Mouse (Mus musculus) 416B (cell line): ENCODE results near the gene Gsx2.

Experiments used
- DNase-seq: peaks from one replicate; pipeline ENCODE4 v3.0.0; 2011; ENCODE audit warnings: low read depth

The Gsx2 gene

DNA sequence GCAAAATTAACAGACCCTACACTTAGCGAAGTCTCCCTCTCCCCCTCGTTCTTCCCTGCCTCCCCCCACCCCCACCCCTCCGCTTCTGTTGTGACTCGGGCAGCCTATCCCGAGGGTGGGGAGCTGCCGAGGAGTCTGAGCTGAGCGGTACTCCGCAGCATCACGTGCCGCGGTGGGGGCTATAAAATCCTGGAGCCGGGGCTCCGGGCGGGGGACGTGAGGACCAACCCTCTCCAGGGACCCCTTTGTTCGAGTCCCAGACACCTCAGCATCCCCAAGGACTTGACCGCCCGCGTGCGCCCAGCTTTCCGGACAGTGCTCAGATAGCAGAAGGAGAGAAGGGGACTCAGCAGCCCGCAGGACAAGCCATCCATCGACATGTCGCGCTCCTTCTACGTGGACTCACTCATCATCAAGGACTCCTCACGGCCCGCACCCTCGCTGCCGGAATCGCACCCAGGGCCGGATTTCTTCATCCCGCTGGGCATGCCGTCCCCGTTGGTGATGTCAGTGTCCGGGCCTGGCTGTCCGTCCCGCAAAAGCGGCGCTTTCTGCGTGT lies at the start of gene Gsx2:
Gene Gsx2 (plus strand): TSS at position 219 of the 559 bp plus-strand sequence.
- DNase-seq = no peak

DNA sequence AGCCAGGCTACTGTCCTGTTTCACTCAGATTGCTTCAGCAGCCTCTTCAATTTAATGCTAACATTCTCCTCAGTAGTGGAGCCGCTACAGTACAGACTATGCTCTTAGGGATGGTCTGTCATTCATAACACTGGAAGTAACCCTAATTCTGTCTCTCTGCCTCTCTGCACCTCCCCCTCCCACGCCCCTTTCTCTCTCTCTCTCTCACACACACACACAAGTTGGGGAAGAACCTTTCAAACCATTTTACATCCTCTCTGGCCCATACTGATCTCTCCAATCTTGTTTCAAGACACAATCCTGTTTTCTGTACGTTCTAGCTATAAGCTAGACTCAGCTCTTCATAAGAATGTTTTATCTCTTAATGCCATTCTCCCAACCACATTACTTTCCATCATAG lies 39.9 kb upstream of the Gsx2 start:
- no peak for DNase-seq

DNA sequence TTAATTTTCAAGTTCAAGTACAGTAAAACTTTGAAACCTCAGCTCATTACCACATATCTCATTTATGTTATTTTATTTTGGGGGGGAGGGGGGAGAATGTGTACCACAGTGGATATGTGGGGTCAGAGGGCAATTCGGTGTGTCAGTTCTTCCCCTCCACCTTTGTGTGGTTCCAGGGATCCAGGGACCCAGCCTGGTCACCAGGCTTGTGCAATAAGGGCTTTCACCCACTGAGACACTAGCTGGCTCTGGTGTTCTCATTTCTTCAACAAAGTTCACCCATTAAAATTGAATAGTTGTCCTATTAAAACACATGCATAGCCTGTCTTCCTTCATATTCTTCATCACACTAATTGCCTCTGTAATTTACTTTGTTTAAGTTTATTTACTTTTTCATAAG lies 36.1 kb upstream of the Gsx2 start:
- DNase-seq = peak; percentile 23

DNA sequence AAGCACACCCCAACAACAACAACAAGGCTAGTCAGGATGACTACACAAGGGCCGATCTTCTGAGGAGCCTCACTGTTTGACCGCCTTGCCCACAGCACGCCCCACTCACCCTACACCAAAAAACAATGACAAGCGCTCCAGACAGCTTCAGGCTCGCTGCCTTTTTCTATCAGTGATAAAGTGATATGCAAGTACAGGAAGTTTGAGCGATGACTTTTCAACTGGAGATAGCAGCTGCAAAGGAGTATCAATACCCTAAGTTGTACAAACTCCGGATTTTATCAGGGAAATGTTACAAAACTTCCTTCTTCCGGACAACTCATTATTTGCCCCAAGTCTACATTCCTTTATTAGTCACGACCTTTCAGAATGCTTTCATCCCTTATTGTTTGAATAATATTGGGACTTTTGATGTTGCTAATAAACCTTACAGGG lies 32.4 kb upstream of the Gsx2 start:
- DNase-seq = peak; percentile 80

DNA sequence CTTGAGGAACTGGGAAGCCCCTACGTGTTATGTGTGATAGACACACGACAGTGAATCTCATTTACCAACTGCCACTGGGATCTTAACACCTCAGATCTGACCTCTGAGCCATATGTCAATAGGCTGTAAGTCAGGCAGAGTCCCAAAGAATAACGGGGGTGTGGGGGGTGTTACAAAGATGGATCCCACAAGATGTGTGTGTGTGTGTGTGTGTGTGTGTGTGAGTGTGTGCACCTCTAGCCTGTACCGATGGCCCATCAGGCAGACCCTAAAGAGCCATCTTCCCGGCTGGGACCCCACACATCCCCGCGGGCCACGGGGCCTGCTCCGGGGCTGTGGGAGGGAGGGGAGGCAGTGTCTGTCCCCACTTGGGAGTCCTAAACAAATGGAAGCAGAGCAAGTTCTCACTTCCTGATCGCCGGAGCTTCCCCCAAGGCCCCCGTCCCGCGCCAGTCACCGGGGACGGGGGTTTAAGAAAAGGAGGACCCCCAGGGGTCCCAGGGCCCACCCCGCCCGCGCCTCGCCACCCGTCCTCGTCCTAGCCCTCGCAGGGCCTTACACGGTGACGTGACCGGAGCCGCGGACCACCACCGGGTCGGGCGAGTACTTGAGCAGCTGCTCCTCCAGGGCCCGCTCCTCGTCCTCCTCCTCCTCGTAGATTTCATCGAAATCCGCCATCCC lies 31.6 kb upstream of the Gsx2 start:
- peak; percentile 60 for DNase-seq

DNA sequence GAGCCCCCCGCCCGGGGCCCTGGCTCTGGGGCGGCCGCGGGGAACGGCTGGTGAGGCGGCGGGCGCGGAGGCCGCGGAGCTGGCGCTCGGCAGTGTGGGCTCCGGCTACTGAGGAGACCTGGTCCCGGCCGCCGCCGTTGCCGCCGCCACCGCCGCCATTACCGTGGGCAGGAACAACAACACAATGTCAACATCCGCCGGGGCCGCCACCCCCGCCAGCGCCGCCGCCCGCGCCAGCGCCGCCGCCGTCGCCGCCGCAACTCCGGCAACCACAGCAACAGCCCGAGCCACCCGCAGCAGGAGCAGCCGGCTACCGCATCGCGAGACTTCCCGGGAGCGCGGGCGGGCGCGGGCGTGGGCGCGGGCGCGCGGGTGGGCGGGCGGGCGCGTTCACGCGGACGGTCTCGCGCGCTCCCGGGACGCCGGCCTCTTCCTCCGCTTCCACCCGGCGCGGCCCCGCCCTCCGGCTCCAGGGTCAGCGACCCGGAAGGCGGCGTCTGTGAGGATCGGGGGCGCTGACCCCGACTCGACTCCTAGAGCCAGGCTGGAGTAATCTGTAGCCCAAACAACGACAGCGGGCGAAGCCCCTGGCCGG lies 31.0 kb upstream of the Gsx2 start, which contains the start of gene Chic2:
Gene Chic2 (minus strand): TSS at position 465 of the 595 bp plus-strand sequence.
- peak; percentile 70 for DNase-seq

DNA sequence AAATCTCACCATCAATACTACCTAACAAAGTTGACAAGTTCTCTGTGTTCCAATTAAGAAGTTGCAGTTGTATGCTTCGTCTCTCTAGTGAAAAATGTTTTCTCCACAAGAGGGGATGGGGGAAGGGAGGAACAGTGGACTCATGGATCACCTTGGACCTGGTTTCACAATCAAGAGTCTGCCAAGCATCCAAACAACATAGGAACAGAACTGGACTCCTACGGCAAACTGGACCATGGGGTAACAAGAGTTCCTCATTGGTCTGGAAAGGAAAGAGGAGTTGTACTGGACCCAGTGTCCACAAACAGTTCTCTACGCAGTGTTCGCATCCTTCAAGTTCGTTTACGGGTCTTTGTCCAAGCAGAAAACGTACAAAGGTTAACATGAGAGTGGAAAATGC lies 30.0 kb upstream of the Gsx2 start:
- no peak for DNase-seq

DNA sequence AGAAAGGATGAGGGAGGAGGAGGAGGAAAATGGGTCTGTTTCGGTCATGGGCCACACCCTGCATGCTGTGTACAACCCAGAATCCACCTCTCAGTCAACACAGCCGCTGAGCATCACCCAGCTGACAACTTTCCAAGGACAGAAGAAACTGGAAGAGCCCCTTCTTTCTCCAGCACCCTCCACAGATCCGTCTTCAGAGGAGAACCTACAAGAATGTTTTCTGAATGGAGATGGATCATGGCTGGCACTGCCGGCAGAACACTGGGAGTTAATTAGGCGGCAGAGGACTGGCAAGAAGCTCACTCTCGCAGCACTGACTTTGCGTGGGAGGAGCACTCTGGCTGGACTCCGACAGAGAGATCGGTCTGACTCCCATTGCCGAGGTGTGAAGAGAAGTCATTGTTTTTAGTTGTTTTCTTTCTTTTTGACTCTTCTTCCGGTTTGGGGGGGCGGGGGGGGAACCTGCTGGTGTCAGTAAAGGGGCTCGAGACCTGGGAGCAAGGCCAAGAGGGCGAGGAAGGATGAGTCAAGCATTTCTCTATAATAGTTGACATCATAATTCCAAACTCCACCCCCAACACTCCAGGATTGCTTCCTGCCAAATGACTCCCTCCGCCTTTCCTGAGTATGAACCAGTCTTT lies 28.6 kb upstream of the Gsx2 start:
- DNase-seq = peak; percentile 27

DNA sequence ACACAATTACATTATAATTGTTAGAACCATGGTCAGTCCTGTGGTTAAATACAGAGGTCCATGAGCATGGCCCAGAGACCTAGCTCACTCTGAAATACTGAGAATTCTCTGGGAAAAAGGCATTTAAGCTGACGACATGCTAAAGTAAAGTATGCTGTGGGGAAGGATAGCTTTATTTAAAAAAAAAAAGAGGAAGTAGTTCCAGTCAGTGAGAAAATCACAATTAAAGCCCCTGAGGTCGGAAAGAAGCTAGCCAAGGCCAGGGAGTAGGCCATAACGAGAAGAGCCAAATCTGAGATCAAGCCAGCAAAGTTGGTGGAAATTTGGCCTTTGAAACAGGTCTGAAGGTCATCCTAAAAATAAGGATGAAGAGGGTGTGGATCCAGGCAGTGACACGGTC lies 24.3 kb upstream of the Gsx2 start:
- DNase-seq = no peak

DNA sequence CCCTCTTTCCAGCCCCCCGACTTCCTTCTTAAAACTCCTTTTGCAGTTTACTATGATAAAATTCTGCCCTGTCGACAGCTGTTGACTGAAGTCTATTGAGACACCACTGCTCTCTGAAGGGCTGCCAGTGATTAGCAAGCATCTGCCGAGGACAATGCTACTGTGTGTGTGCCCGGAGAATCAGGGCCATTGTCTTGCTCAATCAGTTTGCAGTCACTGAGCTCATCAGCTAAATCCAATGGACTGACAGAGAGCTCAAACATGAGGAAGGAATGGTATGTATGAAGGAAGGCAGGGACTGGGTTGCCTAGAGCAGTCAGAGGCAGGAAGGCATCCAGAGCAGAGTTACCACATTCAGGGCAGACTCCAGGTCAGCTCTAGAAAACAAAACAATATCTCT lies 12.2 kb upstream of the Gsx2 start:
- no peak for DNase-seq

DNA sequence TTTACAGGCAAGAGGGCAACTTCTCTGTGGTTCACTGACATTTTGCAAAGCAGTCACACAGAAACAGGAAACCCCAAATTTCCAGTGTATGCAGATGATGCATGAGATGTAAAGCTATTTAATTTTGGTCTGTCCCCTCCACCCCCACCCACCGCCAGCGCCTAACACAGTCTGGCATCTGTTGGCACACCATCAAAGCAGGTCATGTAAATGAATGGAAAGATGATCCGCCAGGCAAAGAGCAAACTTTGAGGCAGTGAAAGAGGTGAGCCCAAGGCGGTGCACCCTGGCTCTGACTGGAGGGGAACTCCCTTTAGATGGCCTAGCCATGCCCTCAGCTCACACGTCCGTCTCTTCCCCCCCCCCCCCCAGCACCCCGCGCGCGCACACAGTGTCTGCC lies 8.7 kb upstream of the Gsx2 start:
- peak; percentile 27 for DNase-seq

DNA sequence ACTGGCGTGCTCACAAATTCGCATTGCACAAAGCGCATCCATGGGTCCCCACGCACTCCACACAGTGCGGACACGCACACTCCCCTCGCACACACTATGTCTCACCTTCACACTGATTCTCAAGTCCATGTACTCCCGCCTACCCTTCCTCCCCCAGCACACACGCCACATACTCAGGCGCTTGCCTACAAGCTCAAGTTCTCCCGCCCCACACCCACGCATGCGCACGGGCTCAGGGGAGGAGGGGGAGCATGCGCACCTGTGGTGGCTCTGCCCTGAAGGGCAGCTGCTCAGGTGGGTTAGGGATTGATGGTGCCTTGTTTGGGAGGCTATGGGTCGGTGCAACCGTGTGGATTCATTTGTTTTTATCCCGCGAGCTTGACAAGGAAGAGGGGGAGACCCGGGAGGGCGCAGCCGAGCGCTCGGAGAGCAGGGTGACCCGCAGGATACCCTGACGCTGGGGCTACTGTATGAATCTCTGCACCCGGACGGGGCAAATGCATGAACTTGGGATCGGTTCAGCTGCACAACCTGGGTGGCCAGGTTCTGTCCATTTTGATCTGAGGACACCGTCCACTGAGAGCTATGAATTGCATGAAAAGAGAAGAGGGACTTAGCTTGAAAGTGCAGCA lies 8.2 kb upstream of the Gsx2 start:
- DNase-seq = no peak

DNA sequence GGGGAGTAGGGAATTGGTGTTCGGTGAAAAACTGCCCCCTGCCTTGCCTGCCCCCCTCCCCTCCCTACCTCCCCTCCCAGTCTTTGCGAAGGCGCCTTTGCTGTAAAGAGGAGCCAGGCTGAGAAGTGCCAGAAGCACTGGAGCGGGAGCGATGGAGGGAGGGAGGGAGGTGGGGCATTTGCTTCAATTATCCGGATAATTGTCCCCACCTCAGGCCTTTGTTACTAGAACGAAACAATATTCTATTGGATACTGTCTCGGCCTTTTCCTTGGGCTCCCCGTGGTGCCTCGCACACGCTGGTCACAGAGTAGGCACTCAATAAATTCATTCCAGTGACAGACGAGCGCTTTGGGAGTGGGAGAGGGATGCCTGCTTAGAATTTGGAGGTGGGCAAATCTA lies 5.3 kb upstream of the Gsx2 start:
- DNase-seq = no peak

DNA sequence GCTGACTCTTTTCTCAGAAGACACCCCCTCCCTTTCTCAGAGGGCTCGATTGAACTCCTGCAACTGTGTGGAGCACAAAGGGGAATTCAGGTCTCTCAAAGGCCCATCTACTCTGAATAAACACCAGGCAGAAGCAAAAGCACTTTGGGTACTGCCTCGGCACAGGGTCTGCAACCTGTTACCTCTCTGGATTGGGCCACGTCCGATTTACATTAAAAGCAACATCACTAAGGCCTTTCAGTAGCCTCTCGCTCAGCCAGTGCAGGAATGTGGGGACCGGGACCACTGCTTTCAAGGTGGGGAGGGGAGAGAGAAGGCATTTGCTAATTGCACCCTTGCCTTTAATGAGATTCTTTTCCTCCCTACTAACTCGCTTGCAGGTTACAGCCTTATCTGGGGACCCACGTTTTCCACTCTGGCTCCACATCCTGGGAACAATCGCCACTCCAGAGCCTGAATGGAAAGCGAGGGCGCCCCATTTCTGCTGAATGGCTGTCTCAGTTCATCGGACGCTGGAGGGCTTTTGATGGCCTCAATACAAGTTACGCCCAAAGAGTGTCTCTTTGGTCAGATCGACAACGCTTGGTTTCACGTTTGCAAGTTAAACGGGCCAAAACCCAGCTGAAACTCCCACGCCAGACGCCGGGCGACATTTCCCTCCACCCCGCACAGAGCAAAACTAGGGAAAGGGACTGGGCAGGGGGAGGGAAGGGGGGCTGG lies 4.6 kb upstream of the Gsx2 start:
- no peak for DNase-seq

DNA sequence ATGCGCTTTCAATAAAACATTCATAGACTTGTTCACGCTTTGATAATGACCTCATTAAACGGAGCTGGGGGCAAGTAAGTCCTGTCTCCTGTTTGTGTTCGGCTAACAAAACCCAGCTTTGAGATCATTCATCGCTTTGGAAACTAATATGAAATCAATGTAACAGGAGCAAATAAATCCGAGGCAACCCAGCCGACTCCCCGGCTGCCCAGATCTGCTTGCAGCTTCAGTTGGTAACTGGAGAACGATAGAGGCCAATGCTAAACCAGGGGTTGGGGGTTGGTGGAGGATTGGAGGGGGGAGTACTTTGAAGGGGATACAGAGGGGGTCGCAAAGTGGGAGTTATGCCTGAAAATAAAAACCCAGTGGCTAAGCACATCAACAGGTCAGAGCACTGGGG lies 3.5 kb upstream of the Gsx2 start:
- DNase-seq = no peak

DNA sequence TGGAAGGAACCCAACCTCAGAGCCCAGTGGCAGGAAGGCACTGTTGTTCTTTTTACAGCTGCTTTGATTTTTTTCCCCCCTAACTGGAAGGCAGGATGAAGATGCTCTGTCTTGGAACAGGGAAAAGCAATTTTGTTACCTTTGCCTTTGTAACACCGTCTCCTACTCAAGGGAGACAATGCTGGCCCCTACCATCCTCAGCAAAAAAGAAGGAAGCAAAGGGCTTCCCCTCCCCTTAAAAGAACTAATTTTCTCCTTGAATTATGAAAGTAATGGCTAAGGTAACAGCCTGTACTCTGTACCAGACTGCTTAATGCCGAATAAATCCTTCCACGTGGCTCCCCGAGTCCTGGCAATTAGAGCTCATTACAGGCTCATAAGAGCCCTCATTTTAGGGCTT lies 2.9 kb upstream of the Gsx2 start:
- DNase-seq = no peak

DNA sequence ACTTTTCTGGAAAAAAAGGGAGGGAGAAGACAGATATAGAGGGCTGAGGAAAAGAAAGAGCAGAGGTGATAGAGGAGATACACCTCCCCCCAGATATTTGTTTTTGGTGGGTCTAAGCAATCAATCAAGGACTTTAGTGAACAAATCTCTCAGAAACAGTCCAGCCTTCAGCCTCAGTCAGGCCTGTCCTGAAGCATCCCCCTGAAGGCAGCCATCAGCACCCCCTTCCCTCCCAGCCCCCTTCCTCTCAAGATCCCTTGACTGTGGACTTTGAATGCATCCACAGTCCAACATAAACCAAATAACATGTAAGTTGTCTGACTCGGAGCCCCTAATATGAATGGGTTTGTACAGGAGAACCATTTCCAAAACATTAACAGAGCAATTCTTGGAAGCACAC lies 2.2 kb upstream of the Gsx2 start:
- DNase-seq = no peak

DNA sequence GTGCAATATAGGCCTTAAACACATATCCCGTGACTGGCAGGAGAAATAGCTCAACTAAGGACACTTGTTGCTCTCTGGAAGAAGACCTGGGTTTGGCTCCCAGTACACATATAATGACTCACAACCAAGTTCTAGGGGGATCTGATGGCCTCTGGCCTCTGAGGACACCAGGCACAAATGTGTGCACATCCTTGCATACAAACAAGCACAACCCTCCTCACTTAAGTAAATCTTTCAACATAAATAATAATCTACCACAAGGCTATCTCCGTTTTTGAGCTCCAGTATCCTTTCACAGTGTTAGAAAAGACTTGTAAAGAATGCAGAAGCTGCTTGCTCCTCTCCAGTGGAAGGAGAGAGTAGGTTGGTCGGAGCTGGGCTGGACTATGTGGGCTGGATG lies 1.7 kb upstream of the Gsx2 start:
- DNase-seq = no peak

DNA sequence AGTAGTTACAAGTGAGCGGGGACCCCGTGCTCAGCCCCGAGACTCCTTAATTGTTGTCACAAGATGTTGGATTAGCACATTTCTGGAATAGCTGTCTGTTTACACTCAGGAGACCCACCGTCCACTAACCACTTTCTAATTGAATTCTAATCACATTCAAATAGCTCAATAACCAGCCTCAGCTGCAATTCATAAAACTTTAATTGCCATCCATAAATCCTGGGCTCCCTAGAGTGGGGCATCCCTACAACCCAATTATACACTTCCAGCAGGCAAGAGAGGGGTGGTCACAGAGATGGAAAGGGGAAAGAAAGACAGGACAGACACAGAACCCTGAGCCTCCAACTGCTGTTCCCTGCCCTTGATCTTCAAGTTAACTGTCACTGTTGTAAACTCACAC lies 1.3 kb upstream of the Gsx2 start:
- DNase-seq = no peak

DNA sequence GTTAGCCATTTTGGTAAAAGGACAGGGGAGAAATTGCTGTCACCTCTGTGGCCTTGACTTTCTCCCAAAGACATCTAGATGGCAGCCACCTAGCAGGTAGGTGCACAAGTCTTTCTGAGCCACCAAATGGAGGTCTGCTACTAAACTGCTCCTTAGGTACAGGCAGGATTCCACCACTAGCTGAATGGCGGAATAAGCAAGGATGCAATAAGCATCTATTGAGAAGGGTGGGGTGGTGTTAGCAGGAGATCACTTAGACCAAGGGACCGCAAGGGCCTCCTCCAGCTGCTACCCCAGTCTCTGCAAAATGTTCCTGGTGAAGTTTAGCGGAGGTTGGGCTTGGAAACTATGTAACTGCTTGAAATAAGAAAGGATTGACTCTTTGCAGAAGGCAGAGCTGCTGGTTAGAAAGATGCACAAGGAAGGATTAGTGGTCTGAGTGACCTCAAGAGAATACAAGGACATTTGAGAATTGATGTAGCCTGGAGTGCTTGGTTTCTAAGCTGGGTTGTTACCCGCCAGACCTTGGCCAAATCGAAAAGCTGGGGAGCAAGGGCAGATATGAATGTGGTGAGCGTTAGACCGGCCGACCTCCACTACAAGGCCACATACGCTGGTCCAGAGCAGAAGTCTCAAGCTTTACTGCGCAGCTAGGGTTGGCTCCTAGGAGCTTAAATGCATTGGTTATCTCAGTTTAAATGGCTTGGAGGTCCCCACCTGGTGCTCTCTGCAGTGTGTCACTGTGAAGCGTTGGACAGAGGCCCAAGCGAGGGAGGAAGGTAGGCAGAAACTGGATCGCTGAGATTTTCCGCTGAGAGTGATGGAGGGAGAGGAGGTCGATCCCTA lies 641 bp upstream of the Gsx2 start:
- no peak for DNase-seq
